Mouse (Mus musculus) CH12.LX (cell line): ENCODE results near the gene Ugt1a8.

ENCODE experiments used
- CHD2 ChIP-seq: IDR thresholded peaks from 2 replicates; pipeline ENCODE4 v1.6.1; 2011; ENCODE audit warnings: low read length, improper control_type of control experiment
- CTCF ChIP-seq, 2 experiments: IDR thresholded peaks in 1 of 2; conservative IDR thresholded peaks in 1 of 2; 2 replicates each; pipeline ENCODE4 v1.5.1; 2011 to 2012; ENCODE audit warnings: low read depth in 2 of 2, low read length in 2 of 2, improper control_type of control experiment in 1 of 2, inconsistent platforms in 1 of 2, mild to moderate bottlenecking in 1 of 2, moderate library complexity in 1 of 2
- MAZ ChIP-seq: IDR thresholded peaks from 2 replicates; pipeline ENCODE4 v1.6.1; 2012; ENCODE audit warnings: low read depth, mild to moderate bottlenecking, inconsistent platforms, low read length, improper control_type of control experiment, moderate library complexity
- POLR2A ChIP-seq: IDR thresholded peaks from 2 replicates; pipeline ENCODE4 v1.6.1; 2011; ENCODE audit warnings: low read depth, mild to moderate bottlenecking, improper control_type of control experiment, low read length

GRCm38 (mm10) chr1:88256886-88257663 lies 169.5 kb downstream of the Ugt1a8 start:
- TF ChIP-seq CHD2 (no peak), CTCF (conservative IDR thresholded peaks at IDR 0.05 in 1 of 2, IDR thresholded peaks at IDR 0.05 in 1 of 2; ENCODE audit: low read depth in 2 of 2, low read length in 2 of 2) (no peak), MAZ (no peak), POLR2A (no peak)
